Mouse (Mus musculus) megakaryocyte, embryonic 14.5 days (primary cell): ENCODE data around the gene Pjvk.

Source experiments
- FLI1 ChIP-seq: IDR thresholded peaks from 2 replicates; pipeline ENCODE4 v1.6.1; 2012; ENCODE audit warnings: low read length, inconsistent platforms, mixed read lengths
- GATA1 ChIP-seq: IDR thresholded peaks from 3 replicates; pipeline ENCODE4 v1.6.1; 2012; ENCODE audit warnings: mixed read lengths, low read length, inconsistent platforms, borderline replicate concordance

- no peak for TF ChIP-seq GATA1
- TF ChIP-seq FLI1: no peak
These were observed 27.7 kb downstream of the Pjvk start for GRCm38 (mm10) chr2:76675949-76676348.
